Mouse (Mus musculus): ENCODE results near the gene Syt16. TPM values are rescaled to one million over a fixed set of nuclear protein-coding genes. Genes with fewer than 3 reads are reported as not detected.
A peak's percentile ranks its signal among the peaks of the same experiment; 100 is the strongest.

Syt16 gene
- polyA plus RNA-seq, 1 experiment: 0.01 TPM

DNA sequence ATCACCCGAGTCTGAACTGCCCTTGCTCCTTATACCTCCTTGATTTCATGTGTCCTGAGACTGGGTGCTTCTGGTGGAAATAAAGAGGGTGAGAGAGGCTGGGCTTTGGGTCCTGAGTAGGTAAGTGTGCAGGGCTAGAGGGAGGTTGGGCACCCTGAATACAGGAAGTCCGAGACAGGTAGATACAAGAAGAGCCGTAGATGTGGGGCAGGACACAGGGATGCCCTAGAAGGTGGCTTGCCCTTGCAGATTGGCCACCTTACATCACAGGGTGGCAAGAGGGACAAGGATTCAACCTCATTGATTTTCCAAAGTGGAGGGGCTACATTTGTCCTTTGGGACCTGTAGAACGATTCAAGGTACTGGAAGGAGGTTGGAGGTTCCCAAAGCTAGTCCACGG, 45.8 kb downstream of the Syt16 start:
- no peaks in the 10 kb centered on the region for H3K79me3 ChIP-seq (ENCODE audit: low read depth)
- H3ac ChIP-seq (ENCODE audit: control insufficient read depth, insufficient read length, low read depth): no peak overlapping the region
- H3K27me3 ChIP-seq (ENCODE audit: control insufficient read depth, insufficient read depth, insufficient read length): peaks cover 12% of the 10 kb centered on the region
- no peak overlapping the region for H3K4me3 ChIP-seq (ENCODE audit: insufficient read depth, poor library complexity, severe bottlenecking)
- TF ChIP-seq MAX (IDR thresholded peaks at IDR 0.05): no peak
- no peak for TF ChIP-seq CEBPB (IDR thresholded peaks at IDR 0.05; ENCODE audit: low read depth)
- TF ChIP-seq USF1 (IDR thresholded peaks at IDR 0.05; ENCODE audit: low read depth): no peak
- no peak for TF ChIP-seq CTCF (IDR thresholded peaks at IDR 0.05; ENCODE audit: control insufficient read depth, insufficient read depth, insufficient read length)
- TF ChIP-seq MYOG (IDR thresholded peaks at IDR 0.05; ENCODE audit: control insufficient read depth, extremely low read depth, insufficient read length): no peak
- TF ChIP-seq FOSL1 (IDR thresholded peaks at IDR 0.05; ENCODE audit: insufficient read depth, low read length, poor library complexity, severe bottlenecking): no peak
- no peaks in the 10 kb centered on the region for H3K79me2 ChIP-seq (ENCODE audit: control insufficient read depth, insufficient read depth)
- no peaks in the 10 kb centered on the region for H3K36me3 ChIP-seq (ENCODE audit: control insufficient read depth, insufficient read depth)

DNA sequence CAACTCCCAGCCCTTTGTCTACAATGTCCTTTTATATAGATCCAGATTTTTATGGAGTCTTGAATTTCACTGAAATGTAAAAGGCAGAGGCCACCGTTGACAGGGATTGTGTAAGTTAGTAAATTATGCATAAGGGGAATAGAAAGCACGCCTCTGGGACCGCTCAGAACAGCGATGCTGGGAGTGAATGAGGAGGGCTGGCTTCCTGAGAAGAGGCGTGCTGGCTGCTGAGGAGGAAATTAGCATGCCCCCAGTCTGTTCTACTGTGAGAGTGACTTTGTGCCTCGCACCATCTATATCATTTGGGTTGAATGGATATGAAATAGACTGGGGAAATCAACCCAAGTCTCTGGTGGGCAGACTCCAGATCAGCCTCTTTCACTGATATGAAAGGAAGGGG, 46.3 kb downstream of the Syt16 start:
- TF ChIP-seq MYOG (IDR thresholded peaks at IDR 0.05; ENCODE audit: control insufficient read depth, extremely low read depth, insufficient read length) (no peak), MAX (IDR thresholded peaks at IDR 0.05) (no peak), MYOD1 (IDR thresholded peaks at IDR 0.05; ENCODE audit: control insufficient read depth, insufficient read length, low read depth) (no peak), FOSL1 (IDR thresholded peaks at IDR 0.05; ENCODE audit: insufficient read depth, low read length, poor library complexity, severe bottlenecking) (no peak), CEBPB (IDR thresholded peaks at IDR 0.05; ENCODE audit: low read depth) (no peak), USF1 (IDR thresholded peaks at IDR 0.05; ENCODE audit: low read depth) (no peak), CTCF (IDR thresholded peaks at IDR 0.05; ENCODE audit: control insufficient read depth, insufficient read depth, insufficient read length) (no peak)
- Histone ChIP-seq H3K27me3 (ENCODE audit: control insufficient read depth, insufficient read depth, insufficient read length) (peaks cover 12% of the 10 kb centered on the region), H3K36me3 (ENCODE audit: control insufficient read depth, insufficient read depth) (no peaks in the 10 kb centered on the region), H3K4me3 (ENCODE audit: insufficient read depth, poor library complexity, severe bottlenecking) (no peak overlapping the region), H3K79me2 (ENCODE audit: control insufficient read depth, insufficient read depth) (no peaks in the 10 kb centered on the region), H3K79me3 (ENCODE audit: low read depth) (no peaks in the 10 kb centered on the region), H3ac (ENCODE audit: control insufficient read depth, insufficient read length, low read depth) (no peak overlapping the region)

DNA sequence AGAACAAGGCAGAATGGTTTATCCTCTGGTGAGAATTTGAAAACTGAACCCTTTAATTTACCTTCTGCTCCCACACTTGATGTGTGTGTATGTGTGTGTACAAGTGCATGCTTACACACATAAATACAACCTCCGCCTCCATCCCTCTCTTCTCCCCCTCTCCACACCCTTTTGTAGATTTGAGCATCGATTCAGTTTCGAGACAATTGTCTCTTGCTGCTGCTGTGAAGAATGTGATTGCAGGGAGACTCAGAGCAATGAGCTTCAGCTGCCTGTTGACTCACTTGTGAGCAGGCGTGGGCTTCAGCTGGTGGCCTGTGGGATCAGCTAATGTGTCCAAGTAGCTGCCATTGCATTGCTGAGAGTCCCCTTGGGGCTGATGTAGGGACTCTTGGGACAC, 46.8 kb downstream of the Syt16 start:
- TF ChIP-seq FOSL1 (IDR thresholded peaks at IDR 0.05; ENCODE audit: insufficient read depth, low read length, poor library complexity, severe bottlenecking) (no peak), CTCF (IDR thresholded peaks at IDR 0.05; ENCODE audit: control insufficient read depth, insufficient read depth, insufficient read length) (no peak), MAX (IDR thresholded peaks at IDR 0.05) (no peak), CEBPB (IDR thresholded peaks at IDR 0.05; ENCODE audit: low read depth) (no peak), MYOD1 (IDR thresholded peaks at IDR 0.05; ENCODE audit: control insufficient read depth, insufficient read length, low read depth) (no peak), MYOG (IDR thresholded peaks at IDR 0.05; ENCODE audit: control insufficient read depth, extremely low read depth, insufficient read length) (no peak), USF1 (IDR thresholded peaks at IDR 0.05; ENCODE audit: low read depth) (no peak)
- no peaks in the 10 kb centered on the region for H3K36me3 ChIP-seq (ENCODE audit: control insufficient read depth, insufficient read depth)
- H3K27me3 ChIP-seq (ENCODE audit: control insufficient read depth, insufficient read depth, insufficient read length): peaks cover 12% of the 10 kb centered on the region
- no peaks in the 10 kb centered on the region for H3K79me2 ChIP-seq (ENCODE audit: control insufficient read depth, insufficient read depth)
- H3K79me3 ChIP-seq (ENCODE audit: low read depth): no peaks in the 10 kb centered on the region
- H3K4me3 ChIP-seq (ENCODE audit: insufficient read depth, poor library complexity, severe bottlenecking): no peak overlapping the region
- no peak overlapping the region for H3ac ChIP-seq (ENCODE audit: control insufficient read depth, insufficient read length, low read depth)

DNA sequence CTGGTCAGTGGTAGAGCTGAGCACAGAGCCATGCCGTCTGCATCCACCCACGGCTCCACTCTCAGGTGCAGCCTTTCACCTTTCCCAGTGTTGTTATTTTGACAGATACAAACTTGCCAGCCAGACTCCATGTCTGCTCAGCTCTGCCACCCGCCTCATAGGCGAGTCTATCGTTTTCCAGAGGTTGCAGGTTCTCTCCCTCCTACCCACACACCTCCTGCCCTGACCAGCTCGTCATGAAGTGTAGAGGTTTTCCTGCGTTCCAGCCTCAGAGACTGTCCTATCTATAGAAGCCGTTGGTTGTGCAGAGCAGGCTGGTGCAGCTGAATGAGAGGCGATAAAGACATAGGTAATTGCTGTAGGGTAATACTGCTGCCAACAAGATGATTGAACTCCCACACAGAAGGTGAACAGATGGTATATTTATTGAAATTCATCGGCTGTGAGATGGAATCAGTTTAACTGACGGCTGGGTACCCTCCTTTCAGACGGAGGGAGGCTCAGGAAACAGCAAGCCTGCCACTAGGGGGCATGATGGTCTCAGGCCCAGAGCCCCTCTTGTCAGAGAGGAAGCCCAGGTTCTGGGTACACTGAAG, 58.0 kb downstream of the Syt16 start:
- H3ac ChIP-seq (ENCODE audit: control insufficient read depth, insufficient read length, low read depth): no peak overlapping the region
- no peaks in the 10 kb centered on the region for H3K36me3 ChIP-seq (ENCODE audit: control insufficient read depth, insufficient read depth)
- no peaks in the 10 kb centered on the region for H3K79me2 ChIP-seq (ENCODE audit: control insufficient read depth, insufficient read depth)
- H3K4me3 ChIP-seq (ENCODE audit: insufficient read depth, poor library complexity, severe bottlenecking): no peak overlapping the region
- no peaks in the 10 kb centered on the region for H3K79me3 ChIP-seq (ENCODE audit: low read depth)
- H3K27me3 ChIP-seq (ENCODE audit: control insufficient read depth, insufficient read depth, insufficient read length): peaks cover 10% of the 10 kb centered on the region
- TF ChIP-seq MAX (IDR thresholded peaks at IDR 0.05) (no peak), CTCF (IDR thresholded peaks at IDR 0.05; ENCODE audit: control insufficient read depth, insufficient read depth, insufficient read length) (peak; percentile 39)

DNA sequence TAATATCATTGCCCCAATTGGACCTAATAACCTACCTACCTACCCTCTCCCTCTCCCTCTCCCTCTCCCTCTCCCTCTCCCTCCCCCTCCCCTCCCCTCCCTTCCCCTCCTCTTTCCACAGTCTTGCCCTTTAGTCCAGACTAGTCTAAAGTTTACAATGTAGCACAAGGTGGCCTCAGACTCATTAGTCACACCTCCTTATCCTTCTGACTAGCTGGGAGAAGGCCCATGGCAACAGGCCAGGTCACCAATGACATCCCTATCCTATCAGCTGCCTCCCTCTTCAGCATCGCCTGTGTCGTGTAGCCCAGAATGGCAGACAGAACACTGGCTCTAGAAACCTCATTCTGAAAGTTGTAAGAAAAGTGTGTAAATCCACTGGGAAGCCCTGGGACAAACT, 58.7 kb downstream of the Syt16 start:
- Histone ChIP-seq H3K4me3 (ENCODE audit: insufficient read depth, poor library complexity, severe bottlenecking) (no peak overlapping the region), H3K79me2 (ENCODE audit: control insufficient read depth, insufficient read depth) (no peaks in the 10 kb centered on the region), H3ac (ENCODE audit: control insufficient read depth, insufficient read length, low read depth) (no peak overlapping the region), H3K79me3 (ENCODE audit: low read depth) (no peaks in the 10 kb centered on the region), H3K36me3 (ENCODE audit: control insufficient read depth, insufficient read depth) (no peaks in the 10 kb centered on the region), H3K27me3 (ENCODE audit: control insufficient read depth, insufficient read depth, insufficient read length) (peaks cover 10% of the 10 kb centered on the region)
- TF ChIP-seq MYOD1 (IDR thresholded peaks at IDR 0.05; ENCODE audit: control insufficient read depth, insufficient read length, low read depth): no peak
- no peak for TF ChIP-seq MAX (IDR thresholded peaks at IDR 0.05)
- TF ChIP-seq USF1 (IDR thresholded peaks at IDR 0.05; ENCODE audit: low read depth): no peak
- TF ChIP-seq FOSL1 (IDR thresholded peaks at IDR 0.05; ENCODE audit: insufficient read depth, low read length, poor library complexity, severe bottlenecking): no peak
- TF ChIP-seq CTCF (IDR thresholded peaks at IDR 0.05; ENCODE audit: control insufficient read depth, insufficient read depth, insufficient read length): no peak
- no peak for TF ChIP-seq CEBPB (IDR thresholded peaks at IDR 0.05; ENCODE audit: low read depth)

DNA sequence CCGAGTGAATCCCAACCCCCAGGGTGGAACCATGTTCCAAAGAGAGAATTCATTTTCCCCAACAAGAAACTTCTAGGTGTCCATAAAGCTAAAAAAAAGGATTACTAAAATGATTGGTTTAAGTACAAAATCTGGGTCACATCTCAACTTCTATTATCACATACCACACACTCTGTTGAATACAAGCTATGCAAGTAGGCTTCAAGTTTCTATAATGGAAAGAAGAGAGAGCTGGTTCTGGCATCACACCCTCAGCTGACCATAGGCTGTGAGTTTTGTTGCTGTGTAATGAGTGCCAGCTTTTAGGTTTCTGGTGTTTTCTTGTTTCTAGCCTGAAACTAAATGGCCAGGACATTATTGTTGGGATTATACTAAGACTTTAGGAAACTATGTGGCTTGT, 65.1 kb downstream of the Syt16 start:
- Histone ChIP-seq H3K79me2 (ENCODE audit: control insufficient read depth, insufficient read depth) (no peaks in the 10 kb centered on the region), H3K36me3 (ENCODE audit: control insufficient read depth, insufficient read depth) (no peaks in the 10 kb centered on the region), H3K4me3 (ENCODE audit: insufficient read depth, poor library complexity, severe bottlenecking) (no peak overlapping the region), H3ac (ENCODE audit: control insufficient read depth, insufficient read length, low read depth) (no peak overlapping the region), H3K27me3 (ENCODE audit: control insufficient read depth, insufficient read depth, insufficient read length) (peaks cover 3% of the 10 kb centered on the region), H3K79me3 (ENCODE audit: low read depth) (no peaks in the 10 kb centered on the region)
- TF ChIP-seq CTCF (IDR thresholded peaks at IDR 0.05; ENCODE audit: control insufficient read depth, insufficient read depth, insufficient read length) (no peak), MAX (IDR thresholded peaks at IDR 0.05) (no peak), FOSL1 (IDR thresholded peaks at IDR 0.05; ENCODE audit: insufficient read depth, low read length, poor library complexity, severe bottlenecking) (no peak), MYOD1 (IDR thresholded peaks at IDR 0.05; ENCODE audit: control insufficient read depth, insufficient read length, low read depth) (no peak), CEBPB (IDR thresholded peaks at IDR 0.05; ENCODE audit: low read depth) (no peak), MYOG (IDR thresholded peaks at IDR 0.05; ENCODE audit: control insufficient read depth, extremely low read depth, insufficient read length) (no peak), USF1 (IDR thresholded peaks at IDR 0.05; ENCODE audit: low read depth) (no peak)
